Mouse (Mus musculus) megakaryocyte, embryonic 14.5 days (primary cell): Measurements from ENCODE around the gene Jchain. TPM values are rescaled to one million over a fixed set of nuclear protein-coding genes. Genes with fewer than 3 reads are reported as not detected.

Experiments used
- H3K27me3 ChIP-seq: replicated peaks from 2 replicates; pipeline ENCODE3; 2012; ENCODE audit warnings: inconsistent platforms
- H3K36me3 ChIP-seq: replicated peaks from 2 replicates; pipeline ENCODE3; 2012; ENCODE audit warnings: low read length, inconsistent platforms, mixed read lengths
- H3K4me1 ChIP-seq: 2 replicates; pipeline ENCODE4 v1.6.1; 2012; ENCODE audit warnings: inconsistent platforms
- H3K4me3 ChIP-seq: replicated peaks from 2 replicates; pipeline ENCODE3; 2012; ENCODE audit warnings: moderate library complexity, mild to moderate bottlenecking, inconsistent platforms
- H3K9me3 ChIP-seq: 2 replicates; pipeline ENCODE4 v1.6.1; 2012; ENCODE audit warnings: inconsistent platforms
- FLI1 ChIP-seq: IDR thresholded peaks from 2 replicates; pipeline ENCODE4 v1.6.1; 2012; ENCODE audit warnings: low read length, inconsistent platforms, mixed read lengths
- GATA1 ChIP-seq: IDR thresholded peaks from 3 replicates; pipeline ENCODE4 v1.6.1; 2012; ENCODE audit warnings: mixed read lengths, low read length, inconsistent platforms, borderline replicate concordance
- polyA plus RNA-seq: library from polyadenylated mRNA; stranded (reverse); fragments of >175 nt; gene quantifications from 2 replicates; pipeline ENCODE4 v1.2.3, GENCODE M21; 2012; ENCODE audit warnings: low replicate concordance; ENCODE audit not compliant: insufficient read depth

The Jchain gene
- polyA plus RNA-seq, result not detected in 2 replicates

- no peaks in the 10 kb centered on the region for H3K36me3 ChIP-seq
- H3K4me1 ChIP-seq, result no peaks in the 10 kb centered on the region; the same call in 1 of the 2 replicates
- TF ChIP-seq FLI1 (no peak), GATA1 (no peak)
- no peaks in the 10 kb centered on the region for H3K27me3 ChIP-seq
- no peaks in the 10 kb centered on the region for H3K9me3 ChIP-seq
- H3K4me3 ChIP-seq, result no peak within 1 kb of the TSS
These were observed at the start of gene Jchain for GRCm38 (mm10) chr5:88527657-88528056. Jchain (minus strand) TSS chr5:88527891.

- Histone ChIP-seq H3K4me3 (no peak overlapping the region), H3K4me1 (peaks cover 17% of the 10 kb centered on the region), H3K27me3 (no peaks in the 10 kb centered on the region), H3K36me3 (peaks cover 11% of the 10 kb centered on the region), H3K9me3 (no peaks in the 10 kb centered on the region)
- TF ChIP-seq GATA1 (no peak), FLI1 (no peak)
These were observed 48.0 kb upstream of the Jchain start for GRCm38 (mm10) chr5:88575506-88576338.

- Histone ChIP-seq H3K4me3 (no peak overlapping the region), H3K9me3 (no peaks in the 10 kb centered on the region), H3K27me3 (no peaks in the 10 kb centered on the region), H3K4me1 (peaks cover 17% of the 10 kb centered on the region), H3K36me3 (peaks cover 19% of the 10 kb centered on the region)
- TF ChIP-seq GATA1 (no peak), FLI1 (no peak)
These were observed 47.1 kb upstream of the Jchain start for GRCm38 (mm10) chr5:88574829-88575228.

- Histone ChIP-seq H3K27me3 (no peaks in the 10 kb centered on the region), H3K36me3 (peaks cover 21% of the 10 kb centered on the region), H3K4me1 (peaks cover 17% of the 10 kb centered on the region), H3K4me3 (no peak overlapping the region), H3K9me3 (no peaks in the 10 kb centered on the region)
- TF ChIP-seq FLI1, result no peak
- TF ChIP-seq GATA1, result no peak
These were observed 41.9 kb upstream of the Jchain start for GRCm38 (mm10) chr5:88569541-88569940.

GRCm38 (mm10) chr5:88566034-88566841, 38.5 kb upstream of the Jchain start:
- no peaks in the 10 kb centered on the region for H3K27me3 ChIP-seq

GRCm38 (mm10) chr5:88565148-88566033, 37.7 kb upstream of the Jchain start:
- Histone ChIP-seq H3K27me3 (no peaks in the 10 kb centered on the region), H3K4me3 (peak overlapping the region; percentile 95), H3K36me3 (peaks cover 12% of the 10 kb centered on the region), H3K9me3 (no peaks in the 10 kb centered on the region), H3K4me1 (peaks cover 27% of the 10 kb centered on the region)
- TF ChIP-seq GATA1, result no peak
- TF ChIP-seq FLI1, result no peak

More at GRCm38 (mm10) chr5:88566034-88566841, 38.5 kb upstream of the Jchain start:
- no peak for TF ChIP-seq FLI1
- TF ChIP-seq GATA1, result no peak
- Histone ChIP-seq H3K4me3 (peak overlapping the region; percentile 95), H3K36me3 (peaks cover 17% of the 10 kb centered on the region), H3K9me3 (no peaks in the 10 kb centered on the region), H3K4me1 (peaks cover 19% of the 10 kb centered on the region)

- no peaks in the 10 kb centered on the region for H3K27me3 ChIP-seq
- H3K9me3 ChIP-seq, result no peaks in the 10 kb centered on the region
- peak within 1 kb of the TSS; percentile 95 for H3K4me3 ChIP-seq
- H3K4me1 ChIP-seq, result peaks cover 35% of the 10 kb centered on the region
- H3K36me3 ChIP-seq, result peaks cover 4% of the 10 kb centered on the region
- TF ChIP-seq GATA1 (no peak), FLI1 (no peak)
These were observed 36.9 kb upstream of the Jchain start, which contains the start of gene Rufy3 for GRCm38 (mm10) chr5:88564501-88565147. Rufy3 (plus strand) TSS chr5:88565040.

- no peaks in the 10 kb centered on the region for H3K9me3 ChIP-seq
- no peak for TF ChIP-seq GATA1
- no peak for TF ChIP-seq FLI1
- peaks cover 45% of the 10 kb centered on the region for H3K4me1 ChIP-seq
- H3K36me3 ChIP-seq, result no peaks in the 10 kb centered on the region
- no peaks in the 10 kb centered on the region for H3K27me3 ChIP-seq
- peak overlapping the region; percentile 42 for H3K4me3 ChIP-seq
These were observed 35.4 kb upstream of the Jchain start for GRCm38 (mm10) chr5:88562863-88563780.
